Mouse (Mus musculus): ENCODE measurements around the gene Slc25a3.

Slc25a3 gene

DNA sequence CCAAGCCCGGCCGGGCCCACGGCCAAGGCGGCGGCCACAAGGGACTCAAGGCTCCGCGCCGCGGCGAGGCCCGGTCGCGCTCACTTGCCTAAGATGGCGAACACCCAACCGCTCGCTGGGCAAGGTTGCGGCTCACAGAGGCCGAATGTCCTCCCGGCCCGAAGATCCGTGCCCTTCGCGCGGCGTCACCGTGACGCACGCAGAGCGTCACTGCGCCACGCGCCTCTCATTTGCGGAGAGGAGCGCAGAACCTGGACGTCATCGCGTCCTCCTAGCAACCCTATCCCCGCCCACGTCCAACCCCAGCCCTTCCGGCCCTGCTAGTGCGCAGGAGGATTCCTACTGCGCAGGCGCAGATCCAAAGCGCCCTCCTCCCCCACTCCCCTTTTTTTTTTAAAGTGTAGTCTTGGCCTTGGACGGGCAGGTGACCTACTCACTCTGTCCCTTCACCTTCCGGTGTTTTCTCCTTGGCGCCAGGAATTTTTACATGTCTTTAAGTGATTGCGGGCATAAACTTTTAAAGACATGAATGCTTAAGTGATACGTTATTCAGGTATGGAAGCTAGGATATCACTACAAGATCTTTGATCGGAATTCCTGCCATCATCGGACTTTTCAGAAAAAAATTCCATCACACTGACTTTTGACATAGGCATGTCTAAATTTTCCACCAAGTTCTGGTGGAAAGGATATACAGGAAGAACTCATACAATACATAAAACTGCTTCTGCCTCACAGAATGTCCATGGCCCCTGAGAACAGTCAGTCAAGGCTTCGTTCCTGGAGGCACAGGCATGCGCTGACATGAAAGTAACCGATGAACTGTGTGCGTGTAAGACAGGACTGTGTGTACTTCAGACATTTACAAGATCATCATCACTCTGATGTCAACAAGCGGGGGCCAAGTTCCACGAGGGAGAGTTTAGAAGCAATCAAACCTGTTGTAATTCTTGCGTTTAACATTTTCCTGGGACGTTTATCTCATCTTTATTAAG lies at the start of gene Slc25a3:
Gene Slc25a3 (minus strand): TSS at position 232 of the 995 bp plus-strand sequence.
- DNase-seq: peak; percentile 98 to 99

- no peak for DNase-seq
Measured at GRCm38 (mm10) chr10:91172329-91173100, 48.7 kb upstream of the Slc25a3 start.

- DNase-seq: peak; percentile 95 to 97
Measured at GRCm38 (mm10) chr10:91171455-91172328, 47.8 kb upstream of the Slc25a3 start.

- peak in 1 of 2 experiments; percentile 68 for DNase-seq
Measured at GRCm38 (mm10) chr10:91171041-91171440, 47.2 kb upstream of the Slc25a3 start.

DNA sequence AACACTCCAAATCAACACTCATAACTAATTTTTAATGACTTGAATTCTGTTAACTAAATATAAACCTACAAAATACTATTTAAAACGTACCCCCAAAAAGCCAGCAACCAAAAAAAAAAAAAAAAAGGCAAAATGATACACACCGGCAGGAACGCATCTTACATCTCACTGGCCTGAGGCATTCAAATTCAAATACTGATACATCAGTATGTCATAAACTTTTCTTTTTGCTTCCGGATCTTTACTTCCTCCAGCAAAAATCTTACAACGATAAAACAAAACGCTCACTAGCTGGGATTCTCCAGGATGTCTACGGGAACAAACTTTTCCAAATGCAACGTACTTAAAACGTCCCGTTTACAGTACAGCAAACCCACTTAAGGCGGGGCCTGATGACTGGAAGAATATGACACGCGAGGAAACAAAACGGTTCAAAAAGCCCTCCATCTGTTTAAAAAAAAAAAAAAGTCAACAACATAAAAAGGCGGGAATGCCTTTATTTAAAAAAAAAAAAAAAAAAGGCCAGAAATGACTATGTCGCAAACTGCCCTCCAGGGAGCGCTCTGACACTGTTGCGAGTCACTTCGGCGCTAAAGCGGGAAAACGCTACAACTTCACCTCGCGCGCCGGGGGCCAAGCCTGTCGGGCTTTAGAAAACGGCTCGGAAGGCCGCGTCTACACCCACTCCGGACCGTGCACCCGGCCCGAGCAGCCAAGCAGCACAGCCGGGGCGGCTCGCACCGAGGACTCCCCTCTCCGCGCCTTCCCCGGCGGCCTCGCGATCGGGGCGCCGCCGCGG lies 46.5 kb upstream of the Slc25a3 start:
- DNase-seq: peak; percentile 94 to 95

- no peak for DNase-seq
Measured at GRCm38 (mm10) chr10:91169414-91170065, 45.7 kb upstream of the Slc25a3 start.

DNA sequence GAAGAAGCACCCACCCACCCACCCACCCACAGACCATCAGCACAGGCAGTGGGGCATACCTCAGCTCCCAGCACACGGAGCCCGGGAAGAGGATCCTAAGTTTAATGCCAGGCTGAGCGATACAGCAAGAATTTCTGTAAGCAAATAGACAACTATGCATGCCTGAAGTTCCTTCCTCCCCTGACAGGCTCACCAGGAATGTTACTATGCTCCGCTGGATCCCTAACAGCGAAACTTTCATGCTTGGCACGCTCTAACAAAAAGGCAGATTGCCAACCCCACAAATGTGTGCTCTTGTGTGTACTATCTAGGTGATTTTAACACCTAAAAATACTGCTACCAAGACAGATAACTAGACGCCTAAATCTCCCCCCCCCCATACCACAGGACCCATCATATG lies 43.5 kb upstream of the Slc25a3 start:
- no peak for DNase-seq

DNA sequence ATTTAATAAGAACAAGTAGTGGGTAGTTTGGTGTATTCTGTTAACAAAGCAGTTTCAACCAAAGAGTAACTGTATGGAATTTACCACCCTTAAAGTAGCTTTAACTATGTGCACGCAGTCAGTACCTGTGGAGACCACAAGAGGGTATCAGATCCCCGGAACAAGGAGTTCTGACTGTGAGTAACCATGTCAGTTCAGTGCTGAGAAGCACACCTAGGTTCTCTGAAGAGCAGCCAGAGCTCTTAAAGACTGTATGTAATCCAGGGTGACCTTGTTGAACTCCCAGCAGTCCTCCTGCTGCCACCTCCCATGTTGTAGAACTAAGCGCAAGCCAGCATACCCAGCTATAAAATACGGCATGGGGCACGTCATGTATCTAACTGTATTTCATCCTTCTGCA lies 43.0 kb upstream of the Slc25a3 start:
- DNase-seq: peak; percentile 73 to 76

DNA sequence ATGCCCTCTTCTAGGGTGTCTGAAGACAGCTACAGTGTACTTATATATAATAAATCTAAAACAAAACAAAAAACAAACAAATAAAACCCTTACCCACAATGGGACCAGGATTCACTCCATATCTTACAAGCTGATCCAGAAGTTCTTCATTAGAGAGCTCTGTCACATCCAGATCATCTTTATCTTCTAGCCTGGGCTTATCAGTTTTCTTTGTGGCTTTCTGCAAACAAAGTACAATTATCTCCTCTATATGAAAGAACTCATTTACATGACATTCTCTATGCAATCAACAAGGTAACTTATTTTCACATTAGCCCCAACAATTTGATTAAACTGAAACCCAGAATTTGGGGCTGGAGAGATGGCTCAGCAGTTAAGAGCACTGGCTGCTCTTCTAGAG lies 42.0 kb upstream of the Slc25a3 start:
- DNase-seq: no peak

- no peak for DNase-seq
Measured at GRCm38 (mm10) chr10:91164491-91164890, 40.6 kb upstream of the Slc25a3 start.

DNA sequence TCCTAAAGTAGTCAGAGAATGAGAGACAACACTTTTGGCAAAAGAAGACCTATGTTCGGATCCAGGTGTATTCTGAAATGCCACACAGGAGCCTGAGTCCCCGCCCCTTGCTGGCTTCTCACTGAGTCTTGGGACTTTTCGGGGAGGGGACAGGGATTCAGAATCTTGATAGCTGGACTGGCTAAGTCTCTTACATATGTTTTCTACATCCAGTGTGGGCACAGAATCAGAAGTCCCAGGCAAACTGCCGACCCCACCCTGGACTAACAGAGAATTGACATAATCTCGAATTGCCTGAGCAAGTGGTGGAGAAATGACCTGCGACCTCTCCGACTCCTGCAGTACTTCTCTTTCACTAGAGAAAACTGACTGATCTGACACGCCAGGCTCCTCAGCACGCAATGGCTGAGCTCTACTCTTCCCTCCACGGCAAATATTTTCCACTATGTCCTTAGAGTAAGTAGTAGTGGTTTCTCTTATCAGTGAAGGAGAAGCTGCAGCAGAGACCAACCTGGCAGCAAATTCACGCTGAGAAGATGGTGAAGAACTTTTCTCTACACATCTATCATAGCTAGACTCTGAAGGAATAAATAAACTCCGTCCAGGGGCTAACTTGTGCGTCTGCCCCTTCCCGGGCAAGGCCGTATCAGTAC lies 38.8 kb upstream of the Slc25a3 start:
- no peak for DNase-seq

- DNase-seq: no peak
Measured at GRCm38 (mm10) chr10:91162077-91162476, 38.2 kb upstream of the Slc25a3 start.

DNA sequence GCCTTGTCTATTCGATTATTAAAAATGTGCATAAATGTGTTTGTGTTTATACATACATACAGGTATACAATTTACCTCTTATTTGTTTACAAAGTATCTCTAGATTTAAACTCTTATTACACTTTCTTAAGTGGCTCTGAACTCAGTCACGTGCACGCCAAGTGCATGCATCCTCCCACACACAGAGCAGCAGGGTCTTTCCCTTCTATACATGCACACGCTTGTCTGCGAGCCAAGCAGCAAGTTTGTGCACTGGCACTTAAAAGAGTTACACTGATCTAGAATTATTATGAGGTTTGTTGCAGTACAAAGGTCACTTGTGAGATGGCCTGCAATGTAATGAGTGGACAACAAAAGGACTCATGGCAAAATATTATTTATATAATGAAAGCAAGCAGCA lies 37.1 kb upstream of the Slc25a3 start:
- DNase-seq: no peak

- no peak for DNase-seq
Measured at GRCm38 (mm10) chr10:91158442-91158841, 34.6 kb upstream of the Slc25a3 start.

- DNase-seq: no peak
Measured at GRCm38 (mm10) chr10:91156338-91156737, 32.5 kb upstream of the Slc25a3 start.

DNA sequence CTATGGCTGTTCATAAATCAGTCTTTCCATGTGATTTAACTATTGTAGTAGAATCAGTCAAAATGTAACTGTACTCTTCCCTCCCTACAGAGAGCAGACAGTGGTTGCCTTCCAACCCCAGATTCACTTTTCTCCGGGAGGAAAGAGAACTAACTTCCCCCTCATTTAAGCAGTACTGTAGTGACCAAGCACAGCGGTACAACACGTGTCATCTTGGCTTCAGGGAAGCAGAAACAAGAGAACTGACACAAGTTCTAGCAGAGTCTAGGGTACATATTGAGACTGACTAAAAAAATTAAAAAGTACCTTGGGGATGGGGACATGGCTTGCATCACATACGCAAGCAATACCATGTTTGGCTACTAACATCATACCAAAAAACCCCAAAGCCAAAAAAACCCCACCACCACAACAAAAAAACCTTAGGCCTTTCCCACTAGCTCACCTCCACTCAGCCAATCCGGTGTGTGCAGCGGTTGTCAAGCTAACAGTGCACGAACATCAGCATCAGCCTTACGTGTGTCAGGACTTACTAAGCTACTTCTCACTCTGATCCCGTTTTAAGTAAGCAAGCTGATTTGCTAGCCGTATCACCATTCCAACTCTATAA lies 30.1 kb upstream of the Slc25a3 start:
- no peak for DNase-seq

DNA sequence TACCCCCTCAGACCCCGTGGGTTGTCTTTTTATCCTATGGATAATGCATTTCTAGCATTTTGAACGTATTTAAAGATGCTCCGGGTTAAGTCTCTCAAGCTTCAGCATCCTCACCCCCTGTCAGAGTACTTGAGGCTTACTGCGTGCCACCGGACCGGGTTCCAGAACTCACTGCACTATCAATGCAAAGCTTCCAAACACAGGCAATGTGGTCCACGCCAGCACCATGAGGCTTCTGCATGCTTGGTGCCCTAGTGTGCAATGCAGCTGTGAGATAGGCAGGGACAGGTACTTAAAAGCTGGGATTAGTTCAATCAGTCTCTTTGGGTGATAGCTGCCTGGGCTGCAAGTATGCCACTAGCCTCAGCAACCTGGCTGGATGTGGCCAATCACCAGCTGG lies 21.6 kb upstream of the Slc25a3 start:
- no peak for DNase-seq

GRCm38 (mm10) chr10:91143313-91144230 lies 19.7 kb upstream of the Slc25a3 start:
- DNase-seq: no peak

- no peak for DNase-seq
Measured at GRCm38 (mm10) chr10:91142654-91143191, 18.9 kb upstream of the Slc25a3 start.
